Mouse (Mus musculus) forebrain, embryonic 15.5 days (tissue): ENCODE measurements around the gene Cpsf4l. TPM values are rescaled to one million over a fixed set of nuclear protein-coding genes. Genes with fewer than 3 reads are reported as not detected.
A peak's percentile ranks its signal among the peaks of the same experiment; 100 is the strongest.

Source experiments
- ATAC-seq: fragments of 200-750 bp; cut with Nextera tagmentation; replicated peaks from 2 replicates; pipeline ENCODE4 v1.8.0; 2017; ENCODE audit warnings: mild to moderate bottlenecking, moderate TSS enrichment, moderate library complexity
- H3K27ac ChIP-seq: fragments of 300-500 bp; sonication (generic); replicated peaks from 2 replicates; pipeline ENCODE4 v1.5.1; 2015; ENCODE audit warnings: mild to moderate bottlenecking, inconsistent platforms
- H3K27me3 ChIP-seq: fragments of 300-500 bp; sonication (generic); 2 replicates; pipeline ENCODE4 v1.6.1; 2015; ENCODE audit warnings: inconsistent platforms
- H3K36me3 ChIP-seq: fragments of 300-500 bp; sonication (generic); 2 replicates; pipeline ENCODE4 v1.6.1; 2015; ENCODE audit warnings: mild to moderate bottlenecking, inconsistent platforms
- H3K4me1 ChIP-seq: fragments of 300-500 bp; sonication (generic); 2 replicates; pipeline ENCODE4 v1.6.1; 2015; ENCODE audit warnings: inconsistent platforms
- H3K4me2 ChIP-seq: fragments of 300-500 bp; sonication (generic); replicated peaks from 2 replicates; pipeline ENCODE4 v1.6.1; 2015; ENCODE audit warnings: mild to moderate bottlenecking, inconsistent platforms
- H3K4me3 ChIP-seq: fragments of 300-500 bp; sonication (generic); 2 replicates; pipeline ENCODE4 v1.5.1; 2015; ENCODE audit warnings: mild to moderate bottlenecking, inconsistent platforms
- H3K9ac ChIP-seq: fragments of 300-500 bp; sonication (generic); replicated peaks from 2 replicates; pipeline ENCODE4 v1.6.1; 2015; ENCODE audit warnings: mild to moderate bottlenecking, inconsistent platforms
- H3K9me3 ChIP-seq: fragments of 300-500 bp; sonication (generic); 2 replicates; pipeline ENCODE4 v1.6.1; 2016; ENCODE audit warnings: inconsistent platforms
- WGBS: fragments of 180-500 bp; shearing (Covaris S2); methylation state at CpG from one replicate; pipeline ENCODE4 v1.1.7; 2015; ENCODE audit warnings: mixed read lengths; 5-methylcytosine and 5-hydroxymethylcytosine counted together
- polyA plus RNA-seq: library from polyadenylated mRNA; unstranded; fragments of >200 nt; fragmentation: Nextera tagmentation; extraction: Ambion mirVana; gene quantifications from 2 replicates; pipeline ENCODE4 v1.2.1, GENCODE M21; 2015

The Cpsf4l gene
- polyA plus RNA-seq, 1 experiment from 2014 or later, result 0.38 TPM

- Histone ChIP-seq H3K36me3 (peaks cover 19% of the 10 kb centered on the region), H3K4me3 (no peak overlapping the region), H3K9ac (no peak overlapping the region), H3K4me1 (peaks cover 43% of the 10 kb centered on the region), H3K27me3 (no peaks in the 10 kb centered on the region), H3K4me2 (no peak overlapping the region), H3K9me3 (no peaks in the 10 kb centered on the region), H3K27ac (no peak overlapping the region)
- ATAC-seq, result no peak
- WGBS, result 93% methylated on average over 10 of the region's 10 CpGs
Measured at GRCm38 (mm10) chr11:113731945-113732612, 22.3 kb upstream of the Cpsf4l start.

GRCm38 (mm10) chr11:113730879-113731278, 21.1 kb upstream of the Cpsf4l start:
- H3K36me3 ChIP-seq, result peaks cover 26% of the 10 kb centered on the region
- no peak overlapping the region for H3K4me3 ChIP-seq
- H3K4me1 ChIP-seq, result peaks cover 46% of the 10 kb centered on the region
- no peak overlapping the region for H3K27ac ChIP-seq
- H3K27me3 ChIP-seq, result no peaks in the 10 kb centered on the region
- no peak overlapping the region for H3K4me2 ChIP-seq
- WGBS, result 80% methylated on average over 3 of the region's 3 CpGs
- no peak for ATAC-seq
- H3K9me3 ChIP-seq, result no peaks in the 10 kb centered on the region
- H3K9ac ChIP-seq, result no peak overlapping the region

- no peak overlapping the region for H3K9ac ChIP-seq
- H3K4me3 ChIP-seq, result no peak overlapping the region
- WGBS, result 69% methylated on average over 8 of the region's 8 CpGs
- no peaks in the 10 kb centered on the region for H3K9me3 ChIP-seq
- peaks cover 26% of the 10 kb centered on the region for H3K36me3 ChIP-seq
- no peak overlapping the region for H3K27ac ChIP-seq
- peaks cover 52% of the 10 kb centered on the region for H3K4me1 ChIP-seq
- no peak for ATAC-seq
- no peak overlapping the region for H3K4me2 ChIP-seq
- no peaks in the 10 kb centered on the region for H3K27me3 ChIP-seq
Measured at GRCm38 (mm10) chr11:113729917-113730316, 20.1 kb upstream of the Cpsf4l start.

- Histone ChIP-seq H3K27ac (no peak overlapping the region), H3K36me3 (peaks cover 29% of the 10 kb centered on the region), H3K27me3 (no peaks in the 10 kb centered on the region), H3K9me3 (no peaks in the 10 kb centered on the region), H3K4me2 (no peak overlapping the region), H3K4me1 (peaks cover 49% of the 10 kb centered on the region), H3K4me3 (no peak overlapping the region), H3K9ac (no peak overlapping the region)
- WGBS, result 87% methylated on average over 21 of the region's 21 CpGs
- no peak for ATAC-seq
Measured at GRCm38 (mm10) chr11:113729239-113729638, 19.4 kb upstream of the Cpsf4l start.

GRCm38 (mm10) chr11:113727992-113728391, 18.2 kb upstream of the Cpsf4l start:
- Histone ChIP-seq H3K4me1 (peaks cover 40% of the 10 kb centered on the region), H3K36me3 (peaks cover 29% of the 10 kb centered on the region), H3K4me3 (no peak overlapping the region), H3K27ac (peak overlapping the region; percentile 32; the same call in 1 of the 2 replicates), H3K9ac (no peak overlapping the region), H3K27me3 (no peaks in the 10 kb centered on the region), H3K9me3 (no peaks in the 10 kb centered on the region), H3K4me2 (no peak overlapping the region)
- WGBS, result 82% methylated on average over 6 of the region's 6 CpGs
- ATAC-seq, result no peak

- Histone ChIP-seq H3K27me3 (no peaks in the 10 kb centered on the region), H3K4me2 (no peak overlapping the region), H3K9ac (no peak overlapping the region), H3K36me3 (peaks cover 29% of the 10 kb centered on the region), H3K4me3 (no peak overlapping the region), H3K9me3 (no peaks in the 10 kb centered on the region), H3K27ac (peak overlapping the region; percentile 32), H3K4me1 (peaks cover 45% of the 10 kb centered on the region)
- no peak for ATAC-seq
- WGBS, result 66% methylated on average over 14 of the region's 14 CpGs
Measured at GRCm38 (mm10) chr11:113726994-113727888, 17.4 kb upstream of the Cpsf4l start.

- H3K4me1 ChIP-seq, result peaks cover 39% of the 10 kb centered on the region
- no peaks in the 10 kb centered on the region for H3K9me3 ChIP-seq
- whole genome bisulfite sequencing, result 53% methylated on average over 4 of the region's 4 CpGs
- H3K27ac ChIP-seq, result peak overlapping the region; percentile 58
- peak; percentile 54 for ATAC-seq
- no peak overlapping the region for H3K9ac ChIP-seq
- peaks cover 29% of the 10 kb centered on the region for H3K36me3 ChIP-seq
- H3K27me3 ChIP-seq, result no peaks in the 10 kb centered on the region
- no peak overlapping the region for H3K4me3 ChIP-seq
- H3K4me2 ChIP-seq, result no peak overlapping the region
Measured at GRCm38 (mm10) chr11:113725235-113726048, 15.6 kb upstream of the Cpsf4l start.

GRCm38 (mm10) chr11:113722405-113723090, 12.7 kb upstream of the Cpsf4l start:
- ATAC-seq, result 0 out of 2 replicates have a peak, but pooled peaks have one; percentile 11
- H3K27me3 ChIP-seq, result no peaks in the 10 kb centered on the region
- H3K36me3 ChIP-seq, result peaks cover 15% of the 10 kb centered on the region
- peaks cover 31% of the 10 kb centered on the region for H3K4me1 ChIP-seq
- no peak overlapping the region for H3K4me3 ChIP-seq
- H3K9ac ChIP-seq, result no peak overlapping the region
- WGBS, result 73% methylated on average over 14 of the region's 14 CpGs
- H3K27ac ChIP-seq, result no peak overlapping the region
- H3K4me2 ChIP-seq, result no peak overlapping the region
- H3K9me3 ChIP-seq, result no peaks in the 10 kb centered on the region

- Histone ChIP-seq H3K4me1 (peaks cover 4% of the 10 kb centered on the region; the same call in 1 of the 2 replicates), H3K36me3 (no peaks in the 10 kb centered on the region), H3K27ac (no peak overlapping the region), H3K27me3 (no peaks in the 10 kb centered on the region), H3K4me2 (no peak overlapping the region), H3K9ac (no peak overlapping the region), H3K9me3 (no peaks in the 10 kb centered on the region), H3K4me3 (no peak overlapping the region)
- 76% methylated on average over 16 of the region's 16 CpGs for WGBS
- no peak for ATAC-seq
Measured at GRCm38 (mm10) chr11:113717767-113718424, 8.1 kb upstream of the Cpsf4l start.

GRCm38 (mm10) chr11:113716132-113716531, 6.3 kb upstream of the Cpsf4l start:
- H3K27ac ChIP-seq, result no peak overlapping the region
- H3K36me3 ChIP-seq, result no peaks in the 10 kb centered on the region
- H3K4me3 ChIP-seq, result no peak overlapping the region
- WGBS, result 94% methylated on average over 2 of the region's 2 CpGs
- H3K27me3 ChIP-seq, result no peaks in the 10 kb centered on the region
- H3K4me1 ChIP-seq, result no peaks in the 10 kb centered on the region
- H3K4me2 ChIP-seq, result no peak overlapping the region
- H3K9ac ChIP-seq, result no peak overlapping the region
- H3K9me3 ChIP-seq, result no peaks in the 10 kb centered on the region
- no peak for ATAC-seq

GRCm38 (mm10) chr11:113715078-113715674, 5.4 kb upstream of the Cpsf4l start:
- peaks cover 7% of the 10 kb centered on the region for H3K4me1 ChIP-seq
- no peak overlapping the region for H3K27ac ChIP-seq
- H3K36me3 ChIP-seq, result no peaks in the 10 kb centered on the region
- H3K9ac ChIP-seq, result no peak overlapping the region
- H3K4me2 ChIP-seq, result no peak overlapping the region
- H3K27me3 ChIP-seq, result no peaks in the 10 kb centered on the region
- no peak overlapping the region for H3K4me3 ChIP-seq
- WGBS, result 72% methylated on average over 7 of the region's 7 CpGs
- H3K9me3 ChIP-seq, result no peaks in the 10 kb centered on the region
- no peak for ATAC-seq
